Mouse (Mus musculus) midbrain, embryonic 14.5 days (tissue): ENCODE measurements around the gene Shisa9. TPM values are rescaled to one million over a fixed set of nuclear protein-coding genes. Genes with fewer than 3 reads are reported as not detected.

Source experiments
- ATAC-seq: fragments of 200-750 bp; cut with Nextera tagmentation; 2 replicates; pipeline ENCODE4 v1.8.0; 2017; ENCODE audit warnings: moderate number of reproducible peaks, moderate library complexity; ENCODE audit not compliant: low FRiP score, low TSS enrichment
- DNase-seq: peaks from one replicate; pipeline ENCODE4 v3.0.0-alpha.2; 2015
- H3K27ac ChIP-seq: fragments of 300-500 bp; sonication (generic); replicated peaks from 2 replicates; pipeline ENCODE4 v1.5.1; 2014; ENCODE audit warnings: mild to moderate bottlenecking, low read depth, low read length, moderate library complexity
- H3K27me3 ChIP-seq: fragments of 300-500 bp; sonication (generic); 2 replicates; pipeline ENCODE4 v1.6.1; 2014; ENCODE audit warnings: low read length, control low read depth, mixed read lengths; ENCODE audit not compliant: control insufficient read depth, insufficient read depth
- H3K36me3 ChIP-seq: fragments of 300-500 bp; sonication (generic); 2 replicates; pipeline ENCODE4 v1.6.1; 2014; ENCODE audit warnings: low read length, control low read depth; ENCODE audit not compliant: control insufficient read depth, insufficient read depth
- H3K4me1 ChIP-seq: fragments of 300-500 bp; sonication (generic); 2 replicates; pipeline ENCODE4 v1.6.1; 2014; ENCODE audit warnings: mild to moderate bottlenecking, antibody characterized with exemption, low read length, control low read depth; ENCODE audit not compliant: control insufficient read depth, insufficient read depth
- H3K4me2 ChIP-seq: fragments of 300-500 bp; sonication (generic); 2 replicates; pipeline ENCODE4 v1.6.1; 2014; ENCODE audit warnings: mild to moderate bottlenecking, low read length, moderate library complexity
- H3K4me3 ChIP-seq: fragments of 300-500 bp; sonication (generic); replicated peaks from 2 replicates; pipeline ENCODE4 v1.5.1; 2014; ENCODE audit warnings: low read depth, low read length
- H3K9ac ChIP-seq: fragments of 300-500 bp; sonication (generic); replicated peaks from 2 replicates; pipeline ENCODE4 v1.6.1; 2014; ENCODE audit warnings: mild to moderate bottlenecking, low read length, moderate library complexity
- H3K9me3 ChIP-seq: fragments of 300-500 bp; sonication (generic); 2 replicates; pipeline ENCODE4 v1.6.1; 2016; ENCODE audit warnings: low read length, control low read depth, mixed read lengths; ENCODE audit not compliant: control insufficient read depth
- WGBS: fragments of 180-500 bp; shearing (Covaris S2); extraction: QIAGEN DNeasy Blood & Tissue Kit; methylation state at CpG from one replicate; pipeline ENCODE4 v1.1.7; 2014; 5-methylcytosine and 5-hydroxymethylcytosine counted together
- polyA plus RNA-seq: library from polyadenylated mRNA; unstranded; fragments of >200 nt; fragmentation: Nextera tagmentation; extraction: Ambion mirVana; gene quantifications from 2 replicates; pipeline ENCODE4 v1.2.1, GENCODE M21; 2014

The Shisa9 gene
- polyA plus RNA-seq, 1 experiment from 2014 or later: 11.3 TPM

- Histone ChIP-seq H3K9ac (no peak overlapping the region), H3K27me3 (no peaks in the 10 kb centered on the region), H3K27ac (no peak overlapping the region), H3K4me3 (no peak overlapping the region), H3K4me1 (no peaks in the 10 kb centered on the region), H3K4me2 (no peak overlapping the region), H3K9me3 (no peaks in the 10 kb centered on the region), H3K36me3 (no peaks in the 10 kb centered on the region)
- WGBS: 74% methylated on average over 2 of the region's 2 CpGs
- ATAC-seq: no peak
- DNase-seq: peak; percentile 8
Measured at GRCm38 (mm10) chr16:12234289-12234688, 250.4 kb downstream of the Shisa9 start.

DNA sequence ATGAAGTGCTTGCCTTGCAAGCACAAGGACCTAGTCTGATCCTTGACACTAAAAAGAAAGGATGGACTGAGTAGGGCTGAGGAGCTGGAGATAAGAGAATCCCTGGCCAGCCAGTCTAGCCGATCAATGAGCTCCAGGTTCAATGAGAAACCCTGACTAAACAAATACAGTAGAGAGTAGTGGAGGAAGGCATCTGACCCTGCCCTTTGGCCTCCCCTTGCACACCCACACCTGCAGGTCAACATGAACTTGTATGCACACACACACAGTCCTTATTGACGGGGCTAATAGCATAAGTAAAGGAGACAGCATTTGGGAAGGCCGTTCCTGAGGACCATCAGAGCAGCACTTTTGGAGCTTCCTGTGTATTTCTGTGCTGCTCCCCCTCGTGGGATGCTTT, 254.7 kb downstream of the Shisa9 start:
- H3K36me3 ChIP-seq: no peaks in the 10 kb centered on the region
- no peak overlapping the region for H3K4me3 ChIP-seq
- no peak overlapping the region for H3K4me2 ChIP-seq
- H3K4me1 ChIP-seq: no peaks in the 10 kb centered on the region
- no peak overlapping the region for H3K9ac ChIP-seq
- H3K27ac ChIP-seq: no peak overlapping the region
- no peaks in the 10 kb centered on the region for H3K27me3 ChIP-seq
- H3K9me3 ChIP-seq: no peaks in the 10 kb centered on the region
- 84% methylated on average over 4 of the region's 4 CpGs for WGBS
- no peak for ATAC-seq
- no peak for DNase-seq

GRCm38 (mm10) chr16:12259361-12259760, 275.4 kb downstream of the Shisa9 start:
- H3K27me3 ChIP-seq: no peaks in the 10 kb centered on the region
- H3K36me3 ChIP-seq: no peaks in the 10 kb centered on the region
- no peak overlapping the region for H3K4me3 ChIP-seq
- H3K4me2 ChIP-seq: no peak overlapping the region
- no peak overlapping the region for H3K27ac ChIP-seq
- ATAC-seq (no peak), DNase-seq (peak; percentile 43)
- H3K4me1 ChIP-seq: no peaks in the 10 kb centered on the region
- WGBS: 3% methylated on average over 2 of the region's 2 CpGs
- H3K9ac ChIP-seq: no peak overlapping the region
- no peaks in the 10 kb centered on the region for H3K9me3 ChIP-seq

GRCm38 (mm10) chr16:12265828-12266227, 281.9 kb downstream of the Shisa9 start:
- H3K9ac ChIP-seq: no peak overlapping the region
- no peak overlapping the region for H3K4me3 ChIP-seq
- no peaks in the 10 kb centered on the region for H3K36me3 ChIP-seq
- H3K27ac ChIP-seq: no peak overlapping the region
- no peaks in the 10 kb centered on the region for H3K4me1 ChIP-seq
- H3K4me2 ChIP-seq: no peak overlapping the region
- ATAC-seq (no peak), DNase-seq (no peak)
- no peaks in the 10 kb centered on the region for H3K9me3 ChIP-seq
- WGBS: 92% methylated on average over 2 of the region's 2 CpGs
- no peaks in the 10 kb centered on the region for H3K27me3 ChIP-seq

GRCm38 (mm10) chr16:12300523-12300922, 316.6 kb downstream of the Shisa9 start:
- Histone ChIP-seq H3K4me1 (no peaks in the 10 kb centered on the region), H3K27me3 (no peaks in the 10 kb centered on the region), H3K27ac (no peak overlapping the region), H3K9me3 (no peaks in the 10 kb centered on the region), H3K4me3 (no peak overlapping the region), H3K4me2 (no peak overlapping the region), H3K36me3 (no peaks in the 10 kb centered on the region), H3K9ac (no peak overlapping the region)
- peak; percentile 35 for DNase-seq
- ATAC-seq: no peak
- 54% methylated on average over 5 of the region's 5 CpGs for WGBS

- DNase-seq (no peak), ATAC-seq (no peak)
- no peak overlapping the region for H3K9ac ChIP-seq
- no peaks in the 10 kb centered on the region for H3K4me1 ChIP-seq
- H3K4me3 ChIP-seq: no peak overlapping the region
- H3K9me3 ChIP-seq: no peaks in the 10 kb centered on the region
- H3K27me3 ChIP-seq: no peaks in the 10 kb centered on the region
- no peaks in the 10 kb centered on the region for H3K36me3 ChIP-seq
- H3K4me2 ChIP-seq: no peak overlapping the region
- no peak overlapping the region for H3K27ac ChIP-seq
Measured at GRCm38 (mm10) chr16:12303420-12303819, 319.5 kb downstream of the Shisa9 start.

DNA sequence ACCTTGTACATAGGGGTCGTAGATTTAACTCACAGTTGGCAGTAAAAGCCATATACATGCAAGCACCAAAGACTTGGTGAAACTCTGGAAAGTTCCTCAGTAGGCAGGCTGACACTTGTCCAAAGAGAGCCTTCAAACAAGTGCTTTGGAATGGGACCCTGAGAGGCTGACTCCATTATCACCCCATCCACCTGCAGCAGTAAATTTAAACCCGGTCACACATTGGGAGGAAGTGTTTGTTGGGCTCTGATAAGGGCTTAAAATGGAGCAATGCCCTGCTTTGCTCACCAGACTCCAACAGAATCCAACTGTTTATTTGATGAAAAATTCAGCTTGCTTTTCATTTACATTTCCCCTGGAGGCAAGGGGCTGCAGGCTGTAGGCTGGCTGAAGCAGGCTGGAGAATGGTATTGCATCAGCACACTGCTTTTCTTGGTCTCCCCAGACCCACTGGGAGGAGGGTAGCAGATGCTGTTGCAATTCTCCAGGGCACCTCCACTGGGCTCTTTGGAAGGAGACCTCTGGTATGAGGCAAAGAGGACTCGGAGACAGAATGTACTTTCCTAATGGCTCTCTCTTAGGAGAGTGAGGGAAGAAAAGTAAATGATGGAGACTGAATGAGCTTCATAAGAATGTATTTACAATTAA, 323.5 kb downstream of the Shisa9 start:
- Histone ChIP-seq H3K4me3 (no peak overlapping the region), H3K9ac (no peak overlapping the region), H3K4me2 (no peak overlapping the region), H3K27me3 (no peaks in the 10 kb centered on the region), H3K4me1 (no peaks in the 10 kb centered on the region), H3K9me3 (no peaks in the 10 kb centered on the region), H3K27ac (no peak overlapping the region), H3K36me3 (no peaks in the 10 kb centered on the region)
- 77% methylated on average over 3 of the region's 3 CpGs for WGBS
- peak; percentile 29 for DNase-seq
- no peak for ATAC-seq

DNA sequence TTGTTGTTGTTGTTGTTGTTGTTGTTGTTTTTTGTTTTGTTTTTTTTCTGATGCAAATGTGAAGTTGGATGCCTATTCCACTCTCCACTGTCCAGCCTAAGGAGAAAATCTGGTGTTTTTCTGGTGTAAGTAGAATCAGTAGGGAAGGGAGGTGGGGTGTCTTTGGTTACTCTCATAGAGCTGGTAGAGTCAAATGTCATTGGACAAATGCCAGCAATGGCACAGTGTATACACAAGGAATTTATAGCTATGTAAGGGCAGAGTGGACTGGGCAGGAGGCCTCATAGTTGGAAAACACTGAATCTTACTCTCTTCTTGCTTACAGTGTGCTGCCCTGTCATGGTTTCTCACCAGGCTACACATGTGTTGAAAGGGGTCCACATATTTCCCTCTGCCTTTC, 325.9 kb downstream of the Shisa9 start:
- Histone ChIP-seq H3K4me2 (no peak overlapping the region), H3K9me3 (no peaks in the 10 kb centered on the region), H3K4me3 (no peak overlapping the region), H3K36me3 (no peaks in the 10 kb centered on the region), H3K4me1 (no peaks in the 10 kb centered on the region), H3K9ac (no peak overlapping the region), H3K27ac (no peak overlapping the region), H3K27me3 (no peaks in the 10 kb centered on the region)
- DNase-seq (no peak), ATAC-seq (no peak)

DNA sequence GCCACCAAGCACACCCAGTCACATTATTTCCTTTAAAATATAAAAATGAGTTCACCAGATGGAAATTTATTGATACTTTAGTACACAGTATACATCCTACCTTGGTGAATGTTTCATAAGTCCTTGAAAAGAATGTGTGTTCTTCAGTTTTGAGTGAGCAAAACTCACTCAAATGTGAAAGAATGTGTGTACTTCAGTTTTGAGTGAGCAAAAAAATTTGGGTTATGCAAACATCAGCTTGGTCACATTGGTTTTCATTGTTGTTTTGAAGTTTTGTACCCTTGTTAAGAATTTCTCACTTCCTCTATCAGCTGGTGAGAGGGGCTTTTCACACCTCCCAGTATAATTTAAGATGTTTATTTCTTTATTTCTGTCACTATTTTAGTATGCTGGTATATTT, 331.7 kb downstream of the Shisa9 start:
- H3K27me3 ChIP-seq: no peaks in the 10 kb centered on the region
- no peak for DNase-seq
- no peak overlapping the region for H3K4me3 ChIP-seq
- H3K9me3 ChIP-seq: no peaks in the 10 kb centered on the region
- H3K36me3 ChIP-seq: no peaks in the 10 kb centered on the region
- H3K27ac ChIP-seq: no peak overlapping the region
- H3K4me1 ChIP-seq: no peaks in the 10 kb centered on the region
- no peak overlapping the region for H3K9ac ChIP-seq
- H3K4me2 ChIP-seq: no peak overlapping the region
- ATAC-seq: no peak
